Mouse (Mus musculus): Measurements from ENCODE around the gene Plppr3. TPM values are rescaled to one million over a fixed set of nuclear protein-coding genes. Genes with fewer than 3 reads are reported as not detected.

The Plppr3 gene
- total RNA-seq, 2 experiments from 2014 or later = 0.49 to 1.6 TPM

GRCm38 (mm10) chr10:79852107-79852789 is 22.2 kb downstream of the Plppr3 start:
- DNase-seq = no peak

- DNase-seq = no peak
Observed at GRCm38 (mm10) chr10:79851653-79852052, 22.8 kb downstream of the Plppr3 start.

GRCm38 (mm10) chr10:79849941-79850628 is 24.3 kb downstream of the Plppr3 start:
- DNase-seq = no peak

- DNase-seq = no peak
Observed at GRCm38 (mm10) chr10:79846553-79846952, 27.9 kb downstream of the Plppr3 start.

GRCm38 (mm10) chr10:79843476-79843875 is 31.0 kb downstream of the Plppr3 start:
- no peak for DNase-seq

GRCm38 (mm10) chr10:79842322-79842721 is 32.1 kb downstream of the Plppr3 start:
- no peak for DNase-seq

- peak; percentile 42 for DNase-seq
Observed at GRCm38 (mm10) chr10:79840644-79841551, 33.5 kb downstream of the Plppr3 start.

- DNase-seq = no peak
Observed at GRCm38 (mm10) chr10:79840091-79840490, 34.3 kb downstream of the Plppr3 start.

GRCm38 (mm10) chr10:79838151-79838550 is 36.3 kb downstream of the Plppr3 start:
- no peak for DNase-seq

GRCm38 (mm10) chr10:79836918-79837317 is 37.5 kb downstream of the Plppr3 start:
- DNase-seq = no peak

- DNase-seq = peak; percentile 80
Observed at GRCm38 (mm10) chr10:79834769-79835398, 39.5 kb downstream of the Plppr3 start.

- DNase-seq = no peak
Observed at GRCm38 (mm10) chr10:79832786-79833181, 41.6 kb downstream of the Plppr3 start.

GRCm38 (mm10) chr10:79832026-79832785 is 42.2 kb downstream of the Plppr3 start:
- no peak for DNase-seq

- DNase-seq = no peak
Observed at GRCm38 (mm10) chr10:79831583-79831982, 42.9 kb downstream of the Plppr3 start.

- no peak for DNase-seq
Observed at GRCm38 (mm10) chr10:79824413-79824812, 50.0 kb downstream of the Plppr3 start.

GRCm38 (mm10) chr10:79823011-79823410 is 51.4 kb downstream of the Plppr3 start:
- no peak for DNase-seq

- no peak for DNase-seq
Observed at GRCm38 (mm10) chr10:79822372-79822771, 52.1 kb downstream of the Plppr3 start.

GRCm38 (mm10) chr10:79821731-79822130 is 52.7 kb downstream of the Plppr3 start:
- DNase-seq = no peak

- DNase-seq = no peak
Observed at GRCm38 (mm10) chr10:79820782-79821181, 53.7 kb downstream of the Plppr3 start, which contains the start of gene Misp. Misp (plus strand) TSS chr10:79820989.

- DNase-seq = no peak
Observed at GRCm38 (mm10) chr10:79820277-79820676, 54.2 kb downstream of the Plppr3 start.

GRCm38 (mm10) chr10:79819606-79820005 is 54.8 kb downstream of the Plppr3 start:
- no peak for DNase-seq
